Mouse (Mus musculus): ENCODE data around the gene Armc6.
"Not testable (repeated sequence)": the region's sequence is repeated elsewhere in the genome, so short reads cannot be mapped to it uniquely, and the experiment has no call there.

The Armc6 gene

DNA sequence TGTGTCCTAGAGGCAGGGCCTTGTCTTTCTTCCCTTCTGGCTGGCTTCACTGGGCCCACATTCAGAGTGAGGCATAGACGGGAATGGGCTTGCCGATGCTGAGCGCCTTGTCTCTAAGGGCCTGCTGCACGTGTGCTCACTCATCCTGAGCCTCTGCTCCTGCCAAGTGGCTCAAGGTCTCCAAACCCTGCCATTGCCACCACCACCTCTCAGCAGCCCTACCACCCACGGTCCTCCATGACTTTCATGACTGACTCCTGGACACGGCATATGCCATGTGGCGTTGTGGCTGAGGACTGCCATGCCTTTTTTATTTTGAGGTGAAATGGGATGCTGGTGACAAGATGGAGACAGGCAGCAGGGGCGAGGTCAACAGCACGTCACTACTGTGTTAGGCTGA lies 3.4 kb downstream of the Armc6 start:
- no peak for DNase-seq (ENCODE audit: low read depth)

DNA sequence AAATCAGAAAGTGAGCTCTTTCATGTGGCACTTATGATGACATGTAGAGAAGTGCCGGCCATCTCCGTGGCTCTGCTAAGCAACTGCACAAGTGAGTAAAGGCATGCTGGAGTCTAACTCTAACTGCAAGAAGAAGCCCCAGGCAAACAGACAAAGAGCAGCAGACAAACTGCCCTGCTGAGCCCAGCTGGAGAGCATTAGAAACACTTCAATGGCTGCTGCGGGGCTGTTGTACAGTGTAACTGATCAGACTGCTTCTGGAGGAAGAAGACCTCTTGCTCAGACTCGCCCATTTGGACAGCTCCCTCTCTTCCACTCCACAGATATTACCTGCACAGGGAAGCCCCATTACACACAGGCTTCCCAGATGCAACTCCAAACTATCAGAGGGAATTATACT lies 6.3 kb downstream of the Armc6 start:
- no peak for DNase-seq (ENCODE audit: low read depth)

DNA sequence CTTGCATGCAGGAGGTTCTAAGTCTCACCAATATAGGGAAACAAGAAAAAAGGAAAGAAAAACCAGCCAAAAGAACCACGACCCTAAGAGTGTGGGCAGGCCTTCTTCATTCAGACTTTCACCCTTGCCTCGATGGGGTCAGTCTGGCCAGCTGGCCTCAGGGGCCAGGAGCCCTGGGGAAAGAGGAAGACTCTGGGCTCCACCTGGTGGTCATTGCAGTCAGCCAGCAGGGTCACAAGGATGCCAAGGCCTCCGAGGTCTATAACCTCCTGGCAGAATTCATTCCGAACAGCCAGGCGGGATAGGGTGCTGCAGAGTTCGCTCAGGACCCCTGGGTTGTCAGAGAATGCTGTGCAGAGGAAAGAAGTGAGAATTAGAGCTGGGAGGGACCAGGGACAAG lies 10.9 kb downstream of the Armc6 start:
- DNase-seq (ENCODE audit: low read depth) = peak; percentile 67

DNA sequence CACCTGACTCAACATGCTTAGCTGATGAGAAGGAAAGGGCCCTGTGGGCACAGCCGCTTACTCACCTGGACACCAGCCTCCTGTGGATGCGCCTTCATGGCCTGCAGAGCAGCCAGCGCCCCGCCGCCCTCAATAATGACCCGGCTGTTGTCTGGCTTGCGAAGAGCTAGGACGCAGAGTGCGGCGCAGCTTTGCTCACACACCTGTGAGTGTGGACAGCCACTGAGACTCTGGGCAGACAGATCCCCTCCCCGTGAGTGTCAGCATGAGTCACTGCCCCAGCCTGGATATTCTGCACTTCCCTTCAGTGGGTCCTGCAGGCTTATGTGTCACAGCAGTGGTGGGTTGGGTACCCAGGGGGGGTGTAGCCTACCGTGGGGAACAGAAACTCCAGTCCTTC lies 12.2 kb downstream of the Armc6 start:
- no peak for DNase-seq (ENCODE audit: low read depth)

DNA sequence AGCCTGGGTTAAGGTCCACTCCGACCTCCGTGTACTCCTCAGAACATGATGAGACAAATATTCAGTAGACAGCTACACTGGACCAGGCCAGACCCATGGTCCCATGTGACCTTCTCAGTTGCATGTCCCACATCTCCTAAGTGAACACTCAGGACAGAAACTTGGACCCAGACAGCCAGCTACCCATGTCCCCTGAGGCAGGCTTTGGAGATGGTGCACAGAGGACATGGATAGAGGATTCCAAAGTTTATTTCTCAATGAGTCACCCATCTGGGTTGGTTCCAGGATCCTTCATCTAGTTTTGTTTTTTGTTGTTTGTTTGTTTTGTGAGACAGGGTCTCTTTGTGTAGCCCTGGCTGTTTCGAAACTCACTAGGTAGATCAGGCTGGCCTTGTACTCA lies 13.4 kb downstream of the Armc6 start:
- peak; percentile 63 for DNase-seq (ENCODE audit: low read depth)

DNA sequence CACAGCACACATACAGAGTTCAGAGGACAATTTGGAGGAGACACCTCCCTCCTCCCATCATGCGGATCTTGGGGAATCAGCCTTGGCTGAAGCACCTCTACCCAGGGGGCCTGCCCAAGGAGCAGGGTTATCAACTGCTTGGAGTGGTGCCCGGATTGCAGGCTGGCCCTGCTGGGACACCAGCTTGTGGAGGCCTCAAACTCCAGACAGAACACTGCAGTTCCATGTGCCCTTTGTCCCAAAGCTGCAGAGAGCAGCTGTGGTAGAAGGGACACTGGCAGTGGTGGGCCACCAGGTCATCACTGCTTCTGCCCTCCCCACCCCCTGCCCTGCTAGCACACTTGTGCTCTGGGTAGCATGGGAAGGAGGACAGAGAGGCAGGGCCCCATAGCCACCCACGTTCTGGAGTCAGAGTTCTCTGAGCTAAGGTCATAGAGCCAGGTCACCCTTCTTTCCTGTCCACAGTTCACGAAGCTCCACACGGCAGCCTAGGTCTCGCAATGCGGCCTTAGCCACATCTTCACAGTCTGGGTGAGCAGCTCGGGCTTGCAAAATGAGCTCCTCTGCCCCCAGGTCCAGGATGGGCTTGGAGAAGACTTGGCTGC lies 13.9 kb downstream of the Armc6 start:
- peak; percentile 47 for DNase-seq (ENCODE audit: low read depth)

DNA sequence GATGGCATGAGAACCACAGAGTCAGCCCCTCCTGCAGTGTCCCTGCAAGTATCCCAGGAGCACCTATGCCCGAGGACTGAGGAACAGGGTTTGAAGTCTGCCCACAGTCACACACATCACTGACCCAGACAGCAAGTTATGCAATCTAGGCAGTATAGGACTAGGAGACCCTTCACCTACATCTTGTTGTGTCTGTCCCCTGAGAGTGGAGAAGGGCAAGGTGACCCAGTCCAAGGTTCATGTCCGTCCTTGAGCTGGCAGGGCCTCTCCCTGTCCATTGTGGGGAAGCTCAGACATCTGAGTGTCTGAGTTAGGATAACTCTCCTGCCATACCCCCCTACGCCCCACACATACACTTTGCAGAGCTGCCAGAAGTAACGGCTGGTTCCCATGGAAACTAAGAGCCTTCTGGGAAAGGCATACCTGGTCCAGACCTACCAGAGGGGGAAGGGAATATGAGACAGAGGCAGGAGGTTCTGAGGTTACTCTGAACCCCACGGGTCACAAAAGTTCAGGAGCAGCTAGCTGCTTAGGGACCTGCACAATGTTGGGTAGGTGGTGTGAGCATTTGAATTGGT lies 15.1 kb downstream of the Armc6 start:
- DNase-seq (ENCODE audit: low read depth) = no peak

DNA sequence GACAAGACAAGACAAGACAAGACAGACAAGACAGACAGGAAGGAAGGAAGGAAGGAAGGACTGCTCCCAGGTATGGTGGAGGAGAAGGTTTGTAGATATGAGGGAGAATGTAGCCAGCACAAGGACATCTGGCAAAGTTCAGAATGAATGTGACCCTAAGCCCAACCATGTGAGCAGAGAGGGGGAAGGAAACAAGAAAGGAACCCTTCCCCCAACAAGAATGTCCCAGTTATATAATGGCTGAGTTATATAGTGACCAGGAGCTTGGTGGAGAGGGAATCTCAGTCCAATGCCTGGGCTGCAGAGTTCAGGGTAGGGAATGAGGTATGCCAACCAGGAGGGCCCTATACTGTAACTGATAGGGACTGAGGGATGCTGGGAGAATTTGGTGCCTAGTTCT lies 16.8 kb downstream of the Armc6 start:
- peak; percentile 26 for DNase-seq (ENCODE audit: low read depth)

DNA sequence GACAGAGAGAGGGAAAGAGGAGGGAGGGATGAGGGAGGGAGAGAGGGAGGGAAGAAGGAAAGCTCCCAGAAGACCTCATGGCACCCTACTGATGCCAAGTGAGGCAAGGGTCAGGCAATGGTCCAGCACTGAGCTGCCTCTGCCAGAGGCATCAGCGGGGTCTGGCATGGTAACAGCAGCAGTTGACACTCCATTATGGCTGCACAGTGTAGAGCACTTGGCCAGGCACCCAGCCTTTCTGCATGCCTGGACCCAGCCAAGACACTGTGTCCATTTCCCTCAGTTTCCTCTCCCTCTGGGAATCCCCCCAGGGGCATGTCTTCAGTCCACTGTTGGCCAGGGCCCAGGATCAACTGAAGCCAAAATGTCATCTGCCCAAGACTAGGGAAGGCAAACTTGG lies 17.7 kb downstream of the Armc6 start:
- peak; percentile 97 for DNase-seq (ENCODE audit: low read depth)

DNA sequence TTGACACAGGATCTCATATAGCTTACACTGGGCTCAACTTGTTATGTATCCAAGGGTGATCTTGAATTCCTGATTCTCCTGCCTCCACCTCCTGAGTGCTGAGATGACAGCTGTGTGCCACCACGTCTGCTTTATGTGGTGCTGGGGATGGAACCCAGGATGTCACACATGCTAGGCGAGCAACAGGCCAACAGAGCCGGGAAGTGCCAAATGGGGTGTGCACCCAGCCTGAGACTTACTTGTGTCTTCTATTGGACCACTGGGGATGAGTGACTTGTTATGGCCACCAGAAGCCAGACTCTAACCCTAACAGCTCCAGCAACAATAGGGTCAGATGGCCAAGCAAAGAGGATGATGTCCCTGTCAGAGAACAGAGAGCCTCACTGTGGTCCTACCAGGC lies 18.1 kb downstream of the Armc6 start:
- DNase-seq (ENCODE audit: low read depth) = not testable (repeated sequence)

DNA sequence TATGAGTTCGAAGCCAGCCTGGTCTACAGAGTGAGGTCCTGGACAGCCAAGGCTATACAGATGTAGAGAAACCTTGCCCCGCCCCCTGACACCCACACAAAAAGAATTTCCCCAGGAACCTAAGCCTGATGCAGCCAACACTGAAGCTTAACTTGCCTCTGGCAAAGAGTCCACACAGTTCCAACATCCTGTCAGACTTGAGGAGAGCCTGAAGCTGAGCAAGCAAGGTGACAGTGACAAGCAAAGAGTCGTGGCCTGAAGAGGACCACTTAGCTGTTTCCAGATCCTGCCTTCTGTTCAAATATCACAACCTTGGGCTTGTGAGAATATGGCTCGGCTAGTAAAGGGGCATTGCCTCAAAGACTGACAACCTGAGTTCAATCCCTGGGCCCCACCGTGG lies 19.2 kb downstream of the Armc6 start:
- DNase-seq (ENCODE audit: low read depth) = peak; percentile 30

DNA sequence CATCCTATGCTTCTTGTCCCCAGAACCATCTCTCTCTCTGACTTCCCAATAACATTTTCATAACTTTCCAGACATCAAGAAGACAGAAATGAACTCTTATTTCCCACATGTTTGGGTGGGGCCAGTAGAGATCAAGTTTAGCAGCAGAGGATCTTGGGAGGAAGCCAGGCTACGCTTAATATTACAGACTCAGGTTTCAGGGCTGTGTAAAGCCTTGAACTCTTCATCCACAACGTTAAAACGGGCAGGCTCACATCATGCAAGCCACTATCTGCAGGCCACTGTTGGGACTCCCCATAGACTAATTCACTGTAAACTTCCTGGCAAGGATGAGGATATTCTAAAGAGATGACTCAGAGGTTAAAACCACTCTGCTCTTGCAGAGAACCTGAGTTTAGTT lies 19.9 kb downstream of the Armc6 start:
- peak; percentile 79 for DNase-seq (ENCODE audit: low read depth)

DNA sequence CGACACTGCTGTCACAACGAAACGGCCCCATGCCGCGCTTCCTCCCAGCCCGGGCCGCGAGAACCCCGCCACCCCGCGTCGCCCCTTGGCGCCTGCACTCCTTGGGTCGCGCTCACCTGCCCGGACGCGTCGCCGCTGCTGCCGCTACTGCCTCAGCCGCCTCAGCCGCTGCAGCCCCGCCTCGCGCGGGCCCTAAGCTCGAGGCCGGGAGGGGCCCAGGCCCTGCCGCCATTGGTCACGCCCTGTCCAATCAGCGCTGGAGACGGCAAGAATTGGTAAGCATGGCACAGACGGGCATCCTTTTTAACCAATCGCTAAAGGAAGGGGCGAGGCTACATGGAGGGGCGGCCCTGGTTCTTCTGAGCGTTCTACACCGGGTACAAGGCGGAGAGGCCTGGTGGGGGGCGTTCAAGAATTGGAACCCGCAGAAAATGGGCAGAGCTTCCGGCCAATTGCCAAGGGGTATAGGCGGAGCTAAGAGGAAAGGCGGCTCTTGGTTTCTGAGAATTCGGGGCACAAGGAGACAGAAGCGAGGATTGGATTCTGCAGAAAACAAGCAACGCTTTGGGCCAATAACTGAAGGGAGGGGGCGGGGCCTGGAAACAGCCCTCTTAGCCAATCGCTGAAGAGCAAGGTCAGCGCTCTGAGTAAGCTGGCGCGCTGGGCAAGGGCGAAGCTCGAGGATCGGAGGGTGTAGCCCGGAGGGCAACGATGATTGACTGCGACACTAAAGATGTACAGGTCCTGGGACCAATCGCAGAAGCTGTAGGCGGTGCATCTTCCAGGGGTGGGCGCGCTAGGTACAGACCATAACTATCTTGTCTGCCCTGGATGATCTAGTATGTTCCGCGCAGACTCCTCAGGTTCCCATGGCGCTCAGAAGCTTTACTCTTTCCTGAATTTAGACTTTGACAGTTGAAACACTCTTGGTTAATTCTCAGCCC lies 21.9 kb downstream of the Armc6 start, which contains the start of gene Slc25a42:
Gene Slc25a42, minus strand, starts transcription at position 194 of the 944 bp plus-strand sequence.
- DNase-seq (ENCODE audit: low read depth) = peak; percentile 99

DNA sequence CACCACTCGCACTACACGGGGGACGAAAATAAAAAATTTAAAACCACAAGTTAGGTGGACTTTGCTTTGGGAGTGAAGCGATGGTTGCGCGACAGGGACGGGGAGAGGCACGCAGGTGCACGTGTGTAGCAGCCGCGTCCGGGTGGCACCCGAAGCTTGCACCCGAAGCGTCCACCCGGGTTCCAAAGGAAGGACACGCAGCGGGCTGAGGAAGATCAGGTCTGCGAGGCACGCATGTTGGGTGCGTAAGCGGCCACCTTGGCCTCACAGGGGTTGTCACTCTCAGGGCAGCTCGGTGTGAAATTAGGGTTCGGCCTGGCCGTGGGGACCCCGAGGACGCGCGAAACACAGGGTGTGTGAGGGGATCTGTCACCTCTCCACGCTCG lies 22.5 kb downstream of the Armc6 start:
- no peak for DNase-seq (ENCODE audit: low read depth)

DNA sequence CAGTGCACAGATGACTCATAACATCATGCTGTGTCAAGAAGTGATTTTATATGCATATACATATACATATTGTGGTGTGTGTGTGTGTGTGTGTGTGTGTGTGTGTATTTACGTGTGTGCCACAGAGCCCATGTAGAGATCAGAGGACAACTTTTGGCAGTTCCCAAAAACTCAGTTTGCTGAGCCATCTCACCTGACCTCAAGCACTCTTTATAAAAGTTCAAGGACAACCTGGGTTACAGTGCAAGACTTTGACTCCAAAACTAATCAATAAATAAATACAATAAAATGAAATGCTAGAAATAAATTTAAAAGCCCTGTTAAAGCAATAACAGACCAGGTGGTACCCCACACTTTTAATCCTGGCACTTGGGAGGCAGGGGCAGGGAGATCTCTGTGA lies 23.0 kb downstream of the Armc6 start:
- no peak for DNase-seq (ENCODE audit: low read depth)

DNA sequence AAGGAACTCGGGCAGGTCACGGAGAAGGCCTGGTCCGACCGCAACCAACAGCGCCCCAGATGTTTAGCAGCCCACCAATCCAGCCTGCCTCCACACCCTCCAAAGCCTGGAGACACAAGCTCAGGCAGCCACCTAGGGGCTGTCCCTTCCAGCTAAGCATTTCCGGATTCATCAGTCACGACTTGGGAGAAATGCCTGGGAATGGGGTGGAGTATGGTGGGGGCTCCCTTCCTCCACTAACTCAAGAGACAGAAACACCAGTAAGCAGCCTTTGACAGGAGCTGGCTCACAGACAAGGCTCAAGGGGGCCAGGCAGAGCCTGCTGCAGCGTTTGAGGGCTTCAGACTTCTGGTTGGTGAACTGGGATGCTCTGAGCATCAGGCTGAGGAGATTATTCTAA lies 23.7 kb downstream of the Armc6 start:
- DNase-seq (ENCODE audit: low read depth) = peak; percentile 45

DNA sequence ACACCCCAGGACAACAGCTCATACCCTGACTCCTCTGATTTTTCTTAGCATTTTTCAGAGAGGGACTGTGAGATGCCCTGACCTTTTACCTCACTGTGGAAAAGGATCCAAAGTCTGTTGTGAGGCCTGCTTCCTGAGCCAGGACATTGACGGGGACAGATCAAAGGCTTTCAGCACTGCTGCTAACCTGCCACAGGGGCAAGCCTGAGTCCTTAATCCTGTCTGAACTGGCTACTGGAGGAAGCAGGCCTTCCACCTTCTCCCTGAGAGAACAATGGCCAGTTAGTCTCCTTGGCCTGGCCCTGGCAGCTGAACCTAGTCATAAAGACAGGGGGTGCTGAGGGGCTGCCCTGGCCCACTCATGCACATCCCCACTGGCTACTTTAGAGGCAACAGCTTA lies 26.1 kb downstream of the Armc6 start:
- no peak for DNase-seq (ENCODE audit: low read depth)

DNA sequence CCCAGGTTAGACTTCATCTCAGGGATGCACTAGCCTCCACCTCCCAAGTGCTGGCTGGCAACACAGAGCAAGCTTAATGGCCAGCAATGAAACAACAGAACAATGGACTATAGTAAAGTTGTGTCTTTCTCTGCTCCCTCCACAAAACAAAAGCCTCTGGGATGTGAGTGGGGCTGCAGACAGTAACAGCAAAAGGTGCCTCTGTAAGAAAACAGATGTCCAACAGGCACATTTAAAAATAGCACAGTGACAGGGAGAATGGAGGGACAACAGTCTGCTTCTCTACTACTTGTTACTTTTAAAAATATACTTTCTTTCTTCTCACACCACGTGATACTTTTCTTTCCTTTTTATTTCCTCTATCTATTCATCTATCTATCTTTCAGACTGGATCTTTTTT lies 29.5 kb downstream of the Armc6 start:
- DNase-seq (ENCODE audit: low read depth) = no peak

DNA sequence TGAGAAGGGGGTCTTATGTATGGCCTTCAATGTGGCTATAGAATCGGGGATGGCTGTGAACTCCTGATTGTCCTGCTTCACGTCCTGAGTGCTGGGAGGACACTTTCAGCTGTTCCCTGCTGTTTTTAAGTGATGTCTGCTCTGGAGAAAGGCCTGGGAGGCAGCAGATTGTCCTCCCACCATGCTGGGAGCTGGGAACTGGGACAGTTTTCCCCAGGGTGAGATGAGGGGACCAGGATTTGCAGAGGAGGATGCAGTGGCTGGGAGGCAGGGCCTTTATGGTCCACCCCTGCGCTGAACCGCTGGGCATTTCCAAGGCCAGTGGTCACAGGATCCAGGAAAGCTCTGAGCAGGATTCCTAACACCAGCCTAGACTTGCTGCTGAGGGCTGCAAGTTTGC lies 31.2 kb downstream of the Armc6 start:
- DNase-seq (ENCODE audit: low read depth) = no peak

DNA sequence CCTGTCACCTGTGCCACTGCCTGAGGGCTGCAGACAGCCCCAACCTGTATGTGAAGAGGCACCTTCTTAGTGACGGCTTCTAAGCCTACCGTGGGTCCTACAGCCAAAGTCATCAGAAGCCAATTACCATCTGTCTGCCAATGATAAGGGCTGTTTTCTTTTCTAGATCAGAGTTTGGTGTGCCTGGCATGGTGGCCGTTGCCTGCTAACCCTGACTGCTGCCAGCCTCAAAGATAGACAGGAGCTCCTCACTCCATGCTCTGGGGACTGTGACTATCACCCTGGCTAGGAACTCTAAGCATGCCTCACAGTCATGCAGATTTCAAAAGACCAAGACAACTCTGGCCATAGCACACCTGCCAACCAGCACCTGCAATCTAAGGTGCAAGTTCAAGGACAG lies 32.8 kb downstream of the Armc6 start:
- no peak for DNase-seq (ENCODE audit: low read depth)

DNA sequence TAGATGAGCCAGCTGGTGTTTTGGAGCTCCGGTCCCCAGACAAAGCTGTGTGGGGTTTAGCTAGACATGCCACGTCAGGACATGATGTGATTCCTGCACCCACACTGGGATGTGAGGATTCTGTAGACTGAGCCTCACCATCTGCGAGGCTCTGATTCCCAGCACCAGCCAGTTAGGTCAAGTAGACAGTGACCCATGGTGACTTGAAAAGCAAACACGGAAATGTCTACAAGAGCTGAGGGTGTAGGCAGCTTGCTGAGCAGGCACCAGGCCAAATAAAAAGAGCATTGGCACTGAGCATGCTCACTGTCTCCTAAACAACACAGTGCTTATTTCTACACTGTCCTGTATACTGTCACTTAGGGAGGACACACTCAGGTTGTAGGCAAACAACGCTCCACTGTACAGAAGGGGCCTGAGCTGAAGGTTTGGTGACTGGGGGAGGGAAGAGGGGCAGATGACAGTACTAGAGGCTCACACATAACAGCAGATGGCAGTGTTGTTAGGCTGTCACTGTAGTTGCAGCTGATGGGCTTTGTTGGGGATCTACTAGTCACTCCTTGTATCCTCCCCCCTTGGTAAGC lies 34.1 kb downstream of the Armc6 start:
- DNase-seq (ENCODE audit: low read depth) = peak; percentile 55

DNA sequence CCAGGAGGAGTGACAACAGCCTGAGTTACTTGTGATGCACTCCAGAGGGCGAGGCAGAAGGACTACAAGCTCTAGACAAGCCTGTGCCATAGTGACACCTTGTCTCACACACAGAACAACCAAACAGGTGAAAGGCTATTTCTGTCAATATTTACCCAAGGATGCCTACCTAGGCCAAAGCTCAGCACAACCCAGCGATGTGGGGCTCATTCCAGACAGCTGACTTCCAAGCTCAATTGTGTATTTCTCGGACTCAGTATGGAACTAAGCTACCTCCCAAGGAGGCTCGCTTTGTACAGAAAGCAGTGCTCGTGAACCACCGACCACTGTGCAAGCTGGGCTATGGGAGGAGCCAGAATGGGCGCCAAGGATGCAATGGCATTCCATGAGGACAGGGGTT lies 36.7 kb downstream of the Armc6 start:
- no peak for DNase-seq (ENCODE audit: low read depth)

DNA sequence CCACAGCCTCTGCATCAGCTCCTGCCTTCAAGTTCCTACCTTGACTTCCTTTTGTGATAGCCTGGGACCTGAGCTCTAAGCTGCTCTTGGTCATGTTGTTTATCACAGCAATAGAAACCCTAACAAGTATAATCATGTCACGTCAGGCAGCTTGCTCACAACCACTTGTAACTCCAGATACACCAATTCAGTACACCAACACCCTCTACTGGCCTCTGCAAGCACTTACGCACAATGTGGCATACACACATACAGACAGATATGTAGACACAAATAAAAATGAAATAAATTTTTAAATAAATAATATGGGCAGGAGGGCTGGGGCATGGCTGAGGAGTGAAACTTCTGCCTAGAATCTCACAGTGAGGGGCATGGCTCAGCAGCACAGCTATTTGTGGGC lies 38.5 kb downstream of the Armc6 start:
- no peak for DNase-seq (ENCODE audit: low read depth)

All from NIH3T3 (cell line).